Comparison of ENCODE assay signal across 22 mouse cellular contexts in the genomic region with DNA sequence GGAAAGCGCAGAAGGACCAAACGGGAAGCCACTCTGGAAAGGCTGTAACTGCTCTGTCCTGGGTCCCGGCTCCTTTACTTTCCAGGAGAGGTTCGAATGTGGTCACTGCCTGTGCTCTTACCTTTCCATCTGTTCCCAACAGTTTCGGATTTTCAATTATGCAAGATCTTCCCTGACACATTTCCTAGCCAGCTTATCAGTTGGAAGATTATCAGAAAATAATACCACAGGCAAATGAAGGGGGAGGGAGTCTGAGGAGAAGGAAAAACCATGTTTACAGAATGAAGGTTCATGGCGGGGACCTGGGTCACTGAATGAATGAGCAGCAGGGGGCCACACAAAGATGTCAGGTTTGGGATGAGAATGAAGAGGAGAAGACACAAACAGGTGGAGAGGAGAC.
DNase-seq lines count a peak whose midpoint lies in the region; ATAC-seq and TF ChIP-seq lines count a peak whose summit lies in the region.
"Had no signal": no experiment of that assay in that cellular context is flagged by ENCODE, and none has a peak within 500 bp of the region (broad histone marks: within the 10 kb centered on the region; RNA-seq: fewer than 3 reads in every experiment).

No protein-coding gene starts in this region.

- no peak for TF ChIP-seq CTCF in layer of hippocampus, adult 2 months (conservative IDR thresholded peaks at IDR 0.05)
- TF ChIP-seq CTCF in left cerebral cortex, adult 2 months (IDR thresholded peaks at IDR 0.05) = no peak
- no peak for TF ChIP-seq CTCF in liver, adult 2 months (IDR thresholded peaks at IDR 0.05; ENCODE audit: low read depth, low read length)
- TF ChIP-seq CTCF in cortical plate, adult 2 months (IDR thresholded peaks at IDR 0.05; ENCODE audit: extremely low read depth, insufficient read depth, low read length) = no peak
- no peak for TF ChIP-seq CTCF in forebrain, postnatal 0 days (IDR thresholded peaks at IDR 0.05; ENCODE audit: low read depth)

- ATAC-seq in forebrain, postnatal 0 days = no peak
- ATAC-seq: activated CD4-positive, CD25-positive, alpha-beta regulatory T cell, adult 4 months; CD4-positive, CD25-positive, alpha-beta regulatory T cell, adult 4 months; Patski had no signal

- H3K9ac ChIP-seq in liver, adult 2 months (ENCODE audit: low read depth, low read length) = no peak overlapping the region
- H3K9ac ChIP-seq in forebrain, postnatal 0 days = no peak overlapping the region

- WGBS in liver, adult 2 months = 35% methylated on average over 6 of the region's 6 CpGs
- WGBS in forebrain, postnatal 0 days = 73% methylated on average over 6 of the region's 6 CpGs

- H3K4me3 ChIP-seq in layer of hippocampus, adult 2 months = no peak overlapping the region
- H3K4me3 ChIP-seq in left cerebral cortex, adult 2 months = no peak overlapping the region
- no peak overlapping the region for H3K4me3 ChIP-seq in liver, adult 2 months (ENCODE audit: insufficient read depth, low read depth, low read length)
- H3K4me3 ChIP-seq in cortical plate, adult 2 months (ENCODE audit: insufficient read depth, low read length) = no peak overlapping the region
- no peak overlapping the region for H3K4me3 ChIP-seq in forebrain, postnatal 0 days (ENCODE audit: low read depth, low read length)

- no peaks in the 10 kb centered on the region for H3K79me2 ChIP-seq in liver, adult 2 months (ENCODE audit: control insufficient read depth, insufficient read depth, low read length)

- H3K4me2 ChIP-seq in forebrain, postnatal 0 days (ENCODE audit: low read depth) = no peak overlapping the region

- no peaks in the 10 kb centered on the region for H3K27me3 ChIP-seq in liver, adult 2 months (ENCODE audit: control insufficient read depth, insufficient read depth, low read length)
- no peaks in the 10 kb centered on the region for H3K27me3 ChIP-seq in forebrain, postnatal 0 days (ENCODE audit: insufficient read depth, low read length)
- H3K27me3 ChIP-seq: CH12.LX, Patski had no signal

- peak overlapping the region; percentile 70 for H3K27ac ChIP-seq in layer of hippocampus, adult 2 months
- peak overlapping the region; percentile 78 for H3K27ac ChIP-seq in left cerebral cortex, adult 2 months
- H3K27ac ChIP-seq in liver, adult 2 months (replicated peaks; ENCODE audit: insufficient read depth, low read depth, low read length) = no peak overlapping the region
- H3K27ac ChIP-seq in cortical plate, adult 2 months (ENCODE audit: insufficient read depth, low read length) = peak overlapping the region; percentile 62; the same call in 1 of the 2 replicates
- H3K27ac ChIP-seq in forebrain, postnatal 0 days (ENCODE audit: low read depth, low read length) = no peak overlapping the region

- DNase-seq in layer of hippocampus, adult 2 months (ENCODE audit: low spot score in 2 of 2) = no peak
- DNase-seq in layer of hippocampus, postnatal 25 days (ENCODE audit: extremely low spot score in 1 of 2, low spot score in 1 of 2) = no peak
- no peak for DNase-seq in left cerebral cortex, adult 2 months (ENCODE audit: extremely low spot score in 1 of 2, low spot score in 2 of 2)
- no peak for DNase-seq in left cerebral cortex, postnatal 36 days (ENCODE audit: low spot score in 2 of 2)
- DNase-seq in liver, adult 2 months (ENCODE audit: extremely low read depth, low read depth, low spot score) = peak; percentile 73
- no peak for DNase-seq in liver
- DNase-seq in forebrain, postnatal 0 days = no peak
- DNase-seq: adrenal gland, adult 2 months; adrenal gland, adult 8-10 months; adrenal gland, postnatal 10 days; adrenal gland, postnatal 14 days; adrenal gland, postnatal 25 days; adrenal gland, postnatal 36 days; B cell, adult 2 months; cerebellum, adult 11 months; cerebellum, adult 11-12 months had no signal

- no peaks in the 10 kb centered on the region for H3K9me3 ChIP-seq in forebrain, postnatal 0 days (ENCODE audit: low read length)
- H3K9me3 ChIP-seq: G1E had no signal

- H3K36me3 ChIP-seq in liver, adult 2 months (ENCODE audit: control insufficient read depth, insufficient read depth, low read length) = peaks cover 6% of the 10 kb centered on the region; the same call in 1 of the 2 replicates
- H3K36me3 ChIP-seq in forebrain, postnatal 0 days (ENCODE audit: insufficient read depth) = peaks cover 25% of the 10 kb centered on the region

- TF ChIP-seq POLR2A in liver, adult 2 months (IDR thresholded peaks at IDR 0.05; ENCODE audit: extremely low read depth, insufficient read depth, low read length) = no peak
- TF ChIP-seq POLR2A in cortical plate, adult 2 months (IDR thresholded peaks at IDR 0.05; ENCODE audit: extremely low read depth, insufficient read depth, low read length) = no peak

- intact Hi-C loops in left cerebral cortex, adult 2 months (cut with DNase I) = no loop called here
- intact Hi-C loops in left cerebral cortex, postnatal 36 days (cut with DNase I) = no loop called here

- H3K4me1 ChIP-seq in liver, adult 2 months (ENCODE audit: control insufficient read depth, insufficient read depth, low read length) = peaks cover 6% of the 10 kb centered on the region
- peaks cover 10% of the 10 kb centered on the region; the same call in 1 of the 2 replicates for H3K4me1 ChIP-seq in cortical plate, adult 2 months (ENCODE audit: control insufficient read depth, insufficient read depth, low read length)
- no peaks in the 10 kb centered on the region for H3K4me1 ChIP-seq in forebrain, postnatal 0 days (ENCODE audit: insufficient read depth)

Comparison
In these comparisons a context has a peak if more than half of its experiments do, and no peak if none do; other contexts are left out.
1. H3K27ac ChIP-seq: peak in layer of hippocampus, adult 2 months (single experiment), left cerebral cortex, adult 2 months (single experiment) and cortical plate, adult 2 months (single experiment); none in liver, adult 2 months (single experiment) and forebrain, postnatal 0 days (single experiment).